Mouse (Mus musculus): ENCODE measurements at regions not wholly inside any gene's neighbourhood (a gene's known extent, or its start where the extent isn't known, plus 50 kb on each side); places are given as distances from the start of the nearest gene placed in this dataset.
A peak's percentile ranks its signal among the peaks of the same experiment; 100 is the strongest.

GRCm38 (mm10) chr12:48223298-48223697 is 1159.2 kb upstream of the Foxg1 start:
- no peak for TF ChIP-seq GATA1 (IDR thresholded peaks at IDR 0.05; ENCODE audit: low read length)

GRCm38 (mm10) chr12:48221976-48222800 is 1160.3 kb upstream of the Foxg1 start:
- no peak for TF ChIP-seq GATA1 (IDR thresholded peaks at IDR 0.05; ENCODE audit: low read length)

GRCm38 (mm10) chr12:48181831-48182230 is 1200.6 kb upstream of the Foxg1 start:
- TF ChIP-seq GATA1 (IDR thresholded peaks at IDR 0.05; ENCODE audit: low read length): no peak

GRCm38 (mm10) chr12:48173926-48174601 is 1208.4 kb upstream of the Foxg1 start:
- no peak for TF ChIP-seq GATA1 (IDR thresholded peaks at IDR 0.05; ENCODE audit: low read length)

GRCm38 (mm10) chr12:48146117-48146516 is 1236.3 kb upstream of the Foxg1 start:
- TF ChIP-seq GATA1 (IDR thresholded peaks at IDR 0.05; ENCODE audit: low read length): no peak

GRCm38 (mm10) chr12:48122996-48123395 is 1259.5 kb upstream of the Foxg1 start:
- no peak for TF ChIP-seq GATA1 (IDR thresholded peaks at IDR 0.05; ENCODE audit: low read length)

GRCm38 (mm10) chr12:48099727-48100126 is 1281.0 kb upstream of the Nova1 start:
- no peak for TF ChIP-seq GATA1 (IDR thresholded peaks at IDR 0.05; ENCODE audit: low read length)

- TF ChIP-seq GATA1 (IDR thresholded peaks at IDR 0.05; ENCODE audit: low read length): peak; percentile 97
Measured at GRCm38 (mm10) chr12:48086988-48087387, 1268.3 kb upstream of the Nova1 start.

GRCm38 (mm10) chr12:48083377-48083776 is 1264.6 kb upstream of the Nova1 start:
- TF ChIP-seq GATA1 (IDR thresholded peaks at IDR 0.05; ENCODE audit: low read length): no peak

GRCm38 (mm10) chr12:48062620-48062942 is 1243.9 kb upstream of the Nova1 start:
- TF ChIP-seq GATA1 (IDR thresholded peaks at IDR 0.05; ENCODE audit: low read length): no peak

- TF ChIP-seq GATA1 (IDR thresholded peaks at IDR 0.05; ENCODE audit: low read length): no peak
Measured at GRCm38 (mm10) chr12:48061898-48062619, 1243.3 kb upstream of the Nova1 start.

GRCm38 (mm10) chr12:48020416-48020815 is 1201.7 kb upstream of the Nova1 start:
- no peak for TF ChIP-seq GATA1 (IDR thresholded peaks at IDR 0.05; ENCODE audit: low read length)

- no peak for TF ChIP-seq GATA1 (IDR thresholded peaks at IDR 0.05; ENCODE audit: low read length)
Measured at GRCm38 (mm10) chr12:47975868-47976267, 1157.1 kb upstream of the Nova1 start.

- no peak for TF ChIP-seq GATA1 (IDR thresholded peaks at IDR 0.05; ENCODE audit: low read length)
Measured at GRCm38 (mm10) chr12:47969655-47970054, 1150.9 kb upstream of the Nova1 start.

GRCm38 (mm10) chr12:47954330-47954729 is 1135.6 kb upstream of the Nova1 start:
- TF ChIP-seq GATA1 (IDR thresholded peaks at IDR 0.05; ENCODE audit: low read length): no peak

- no peak for TF ChIP-seq GATA1 (IDR thresholded peaks at IDR 0.05; ENCODE audit: low read length)
Measured at GRCm38 (mm10) chr12:47927007-47927406, 1108.3 kb upstream of the Nova1 start.

Data from G1E-ER4 (cell line).